Mouse (Mus musculus): ENCODE measurements around the gene Adam22.
A peak's percentile ranks its signal among the peaks of the same experiment; 100 is the strongest.

Gene Adam22

GRCm38 (mm10) chr5:8367614-8368327 is at the start of gene Adam22:
Gene Adam22 (minus strand): TSS chr5:8368160.
- peak; percentile 97 for DNase-seq

- no peak for DNase-seq
Measured at GRCm38 (mm10) chr5:8417443-8417842, 49.5 kb upstream of the Adam22 start.

GRCm38 (mm10) chr5:8416683-8417413 is 48.9 kb upstream of the Adam22 start:
- DNase-seq, result no peak

- DNase-seq, result no peak
Measured at GRCm38 (mm10) chr5:8408746-8409145, 40.8 kb upstream of the Adam22 start.

GRCm38 (mm10) chr5:8397587-8398249 is 29.8 kb upstream of the Adam22 start:
- DNase-seq, result no peak

- DNase-seq, result no peak
Measured at GRCm38 (mm10) chr5:8393891-8394583, 26.1 kb upstream of the Adam22 start.

- DNase-seq, result no peak
Measured at GRCm38 (mm10) chr5:8374297-8374906, 6.4 kb upstream of the Adam22 start.

- no peak for DNase-seq
Measured at GRCm38 (mm10) chr5:8373415-8373814, 5.5 kb upstream of the Adam22 start.

- no peak for DNase-seq
Measured at GRCm38 (mm10) chr5:8368781-8369180, 821 bp upstream of the Adam22 start.

GRCm38 (mm10) chr5:8368328-8368692 is 350 bp upstream of the Adam22 start:
- DNase-seq, result no peak

- DNase-seq, result peak; percentile 57
Measured at GRCm38 (mm10) chr5:8366771-8367613, 968 bp downstream of the Adam22 start.

- DNase-seq, result no peak
Measured at GRCm38 (mm10) chr5:8362361-8362760, 5.6 kb downstream of the Adam22 start.

- DNase-seq, result no peak
Measured at GRCm38 (mm10) chr5:8357677-8358076, 10.3 kb downstream of the Adam22 start.

GRCm38 (mm10) chr5:8356885-8357651 is 10.9 kb downstream of the Adam22 start:
- DNase-seq, result no peak

- no peak for DNase-seq
Measured at GRCm38 (mm10) chr5:8356326-8356725, 11.6 kb downstream of the Adam22 start.

- no peak for DNase-seq
Measured at GRCm38 (mm10) chr5:8349557-8349956, 18.4 kb downstream of the Adam22 start.

- no peak for DNase-seq
Measured at GRCm38 (mm10) chr5:8346329-8346728, 21.6 kb downstream of the Adam22 start.

GRCm38 (mm10) chr5:8343296-8343695 is 24.7 kb downstream of the Adam22 start:
- DNase-seq, result no peak

GRCm38 (mm10) chr5:8341676-8342075 is 26.3 kb downstream of the Adam22 start:
- DNase-seq, result peak; percentile 47

GRCm38 (mm10) chr5:8327645-8328269 is 40.2 kb downstream of the Adam22 start:
- DNase-seq, result no peak

- no peak for DNase-seq
Measured at GRCm38 (mm10) chr5:8326671-8327070, 41.3 kb downstream of the Adam22 start.

All from cerebellum, adult 8-10 months (tissue).